Mouse (Mus musculus) embryo, embryonic 10.5 days (tissue): ENCODE results near the gene Msmo1.

Experiments
- DNase-seq: peaks from one replicate; pipeline ENCODE4 v3.0.0-alpha.2; 2015; ENCODE audit warnings: low spot score

Gene Msmo1

GRCm38 (mm10) chr8:64711544-64711943, 22.0 kb downstream of the Msmo1 start:
- no peak for DNase-seq

GRCm38 (mm10) chr8:64707481-64707880, 26.1 kb downstream of the Msmo1 start:
- no peak for DNase-seq

- DNase-seq, result no peak
Measured at GRCm38 (mm10) chr8:64703191-64703590, 30.4 kb downstream of the Msmo1 start.

- DNase-seq, result peak; percentile 92
Measured at GRCm38 (mm10) chr8:64692651-64693201, 40.9 kb downstream of the Msmo1 start, which contains the start of gene Cpe. Gene Cpe (minus strand): TSS chr8:64693054.

- DNase-seq, result peak; percentile 45
Measured at GRCm38 (mm10) chr8:64691591-64692401, 41.8 kb downstream of the Msmo1 start.

GRCm38 (mm10) chr8:64690845-64691244, 42.7 kb downstream of the Msmo1 start:
- DNase-seq, result no peak

GRCm38 (mm10) chr8:64690306-64690705, 43.3 kb downstream of the Msmo1 start:
- DNase-seq, result no peak

- no peak for DNase-seq
Measured at GRCm38 (mm10) chr8:64688741-64689140, 44.9 kb downstream of the Msmo1 start.

- no peak for DNase-seq
Measured at GRCm38 (mm10) chr8:64688161-64688560, 45.4 kb downstream of the Msmo1 start.

- DNase-seq, result no peak
Measured at GRCm38 (mm10) chr8:64682501-64682900, 51.1 kb downstream of the Msmo1 start.

GRCm38 (mm10) chr8:64676381-64676780, 57.2 kb downstream of the Msmo1 start:
- no peak for DNase-seq

- DNase-seq, result no peak
Measured at GRCm38 (mm10) chr8:64674951-64675585, 58.5 kb downstream of the Msmo1 start.

GRCm38 (mm10) chr8:64672920-64673319, 60.7 kb downstream of the Msmo1 start:
- DNase-seq, result no peak

- no peak for DNase-seq
Measured at GRCm38 (mm10) chr8:64671937-64672336, 61.7 kb downstream of the Msmo1 start.
